Mouse (Mus musculus): ENCODE measurements around the gene Map3k12. TPM values are rescaled to one million over a fixed set of nuclear protein-coding genes. Genes with fewer than 3 reads are reported as not detected.
A peak's percentile ranks its signal among the peaks of the same experiment; 100 is the strongest.

Map3k12 gene
- 37.6 and 40.4 TPM in 2 replicates for polyA plus RNA-seq (2015; fragmentation: Nextera tagmentation; extraction: Ambion mirVana)

GRCm38 (mm10) chr15:102516728-102517404 is at the start of gene Map3k12:
Gene Map3k12 (minus strand): TSS chr15:102517064.
- ATAC-seq: no peak
- Histone ChIP-seq H3K27me3 (no peaks in the 10 kb centered on the region), H3K27ac (peak within 1 kb of the TSS; percentile 93), H3K9ac (peak within 1 kb of the TSS; percentile 92), H3K9me3 (replicated peaks) (no peaks in the 10 kb centered on the region), H3K4me3 (peak within 1 kb of the TSS; percentile 72), H3K4me2 (peak within 1 kb of the TSS; percentile 81), H3K4me1 (peaks cover 44% of the 10 kb centered on the region), H3K36me3 (ENCODE audit: poor library complexity, severe bottlenecking) (peaks cover 12% of the 10 kb centered on the region)
- WGBS: under 1% methylated on average over 42 of the region's 43 CpGs

GRCm38 (mm10) chr15:102563681-102564080 is 46.8 kb upstream of the Map3k12 start:
- Histone ChIP-seq H3K9me3 (replicated peaks) (no peaks in the 10 kb centered on the region), H3K4me1 (no peaks in the 10 kb centered on the region), H3K4me3 (no peak overlapping the region), H3K4me2 (no peak overlapping the region), H3K27me3 (no peaks in the 10 kb centered on the region), H3K9ac (no peak overlapping the region), H3K27ac (no peak overlapping the region), H3K36me3 (ENCODE audit: poor library complexity, severe bottlenecking) (peaks cover 18% of the 10 kb centered on the region; the same call in 1 of the 2 replicates)
- no peak for ATAC-seq
- WGBS: 64% methylated on average over 5 of the region's 5 CpGs

- Histone ChIP-seq H3K27me3 (no peaks in the 10 kb centered on the region), H3K4me3 (no peak overlapping the region), H3K4me2 (no peak overlapping the region), H3K27ac (no peak overlapping the region), H3K4me1 (no peaks in the 10 kb centered on the region), H3K9ac (no peak overlapping the region), H3K9me3 (replicated peaks) (no peaks in the 10 kb centered on the region), H3K36me3 (ENCODE audit: poor library complexity, severe bottlenecking) (peaks cover 18% of the 10 kb centered on the region; the same call in 1 of the 2 replicates)
- no peak for ATAC-seq
- WGBS: 84% methylated on average over 3 of the region's 3 CpGs
Observed at GRCm38 (mm10) chr15:102563061-102563460, 46.2 kb upstream of the Map3k12 start.

GRCm38 (mm10) chr15:102562491-102562890 is 45.6 kb upstream of the Map3k12 start:
- no peak for ATAC-seq
- Histone ChIP-seq H3K27ac (no peak overlapping the region), H3K4me2 (no peak overlapping the region), H3K9ac (no peak overlapping the region), H3K4me1 (no peaks in the 10 kb centered on the region), H3K36me3 (ENCODE audit: poor library complexity, severe bottlenecking) (peaks cover 18% of the 10 kb centered on the region; the same call in 1 of the 2 replicates), H3K9me3 (replicated peaks) (no peaks in the 10 kb centered on the region), H3K27me3 (no peaks in the 10 kb centered on the region), H3K4me3 (no peak overlapping the region)
- WGBS: 92% methylated on average over 1 of the region's 1 CpGs

GRCm38 (mm10) chr15:102557580-102557979 is 40.7 kb upstream of the Map3k12 start:
- no peak overlapping the region for H3K4me3 ChIP-seq
- H3K27ac ChIP-seq: no peak overlapping the region
- H3K9me3 ChIP-seq (replicated peaks): no peaks in the 10 kb centered on the region
- ATAC-seq: no peak
- H3K36me3 ChIP-seq (ENCODE audit: poor library complexity, severe bottlenecking): peaks cover 40% of the 10 kb centered on the region
- H3K9ac ChIP-seq: no peak overlapping the region
- H3K4me1 ChIP-seq: no peaks in the 10 kb centered on the region
- H3K27me3 ChIP-seq: no peaks in the 10 kb centered on the region
- no peak overlapping the region for H3K4me2 ChIP-seq

GRCm38 (mm10) chr15:102555581-102555980 is 38.7 kb upstream of the Map3k12 start:
- H3K27me3 ChIP-seq: no peaks in the 10 kb centered on the region
- WGBS: 93% methylated on average over 1 of the region's 1 CpGs
- no peak overlapping the region for H3K4me3 ChIP-seq
- H3K9me3 ChIP-seq (replicated peaks): no peaks in the 10 kb centered on the region
- no peaks in the 10 kb centered on the region for H3K4me1 ChIP-seq
- no peak overlapping the region for H3K9ac ChIP-seq
- H3K27ac ChIP-seq: no peak overlapping the region
- peaks cover 57% of the 10 kb centered on the region for H3K36me3 ChIP-seq (ENCODE audit: poor library complexity, severe bottlenecking)
- ATAC-seq: no peak
- H3K4me2 ChIP-seq: no peak overlapping the region

GRCm38 (mm10) chr15:102552599-102552998 is 35.7 kb upstream of the Map3k12 start:
- no peak for ATAC-seq
- 94% methylated on average over 5 of the region's 5 CpGs for WGBS
- Histone ChIP-seq H3K4me1 (peaks cover under 1% of the 10 kb centered on the region; the same call in 1 of the 2 replicates), H3K9ac (no peak overlapping the region), H3K27me3 (no peaks in the 10 kb centered on the region), H3K4me3 (no peak overlapping the region), H3K27ac (no peak overlapping the region), H3K36me3 (ENCODE audit: poor library complexity, severe bottlenecking) (peaks cover 66% of the 10 kb centered on the region), H3K9me3 (replicated peaks) (no peaks in the 10 kb centered on the region), H3K4me2 (no peak overlapping the region)

- no peaks in the 10 kb centered on the region for H3K9me3 ChIP-seq (replicated peaks)
- no peak overlapping the region for H3K4me3 ChIP-seq
- WGBS: 67% methylated on average over 3 of the region's 3 CpGs
- H3K27ac ChIP-seq: peak overlapping the region; percentile 74
- peaks cover 62% of the 10 kb centered on the region for H3K36me3 ChIP-seq (ENCODE audit: poor library complexity, severe bottlenecking)
- peaks cover 16% of the 10 kb centered on the region for H3K4me1 ChIP-seq
- no peak overlapping the region for H3K4me2 ChIP-seq
- no peaks in the 10 kb centered on the region for H3K27me3 ChIP-seq
- no peak overlapping the region for H3K9ac ChIP-seq
- ATAC-seq: peak; percentile 58; the same call in 1 of the 2 replicates
Observed at GRCm38 (mm10) chr15:102547478-102547877, 30.6 kb upstream of the Map3k12 start.

GRCm38 (mm10) chr15:102546677-102547427 is 30.0 kb upstream of the Map3k12 start:
- no peak overlapping the region for H3K9ac ChIP-seq
- H3K4me3 ChIP-seq: no peak overlapping the region
- ATAC-seq: peak; percentile 87
- H3K4me2 ChIP-seq: no peak overlapping the region
- no peaks in the 10 kb centered on the region for H3K27me3 ChIP-seq
- H3K9me3 ChIP-seq (replicated peaks): no peaks in the 10 kb centered on the region
- H3K27ac ChIP-seq: peak overlapping the region; percentile 74
- peaks cover 16% of the 10 kb centered on the region for H3K4me1 ChIP-seq
- peaks cover 61% of the 10 kb centered on the region for H3K36me3 ChIP-seq (ENCODE audit: poor library complexity, severe bottlenecking)
- WGBS: 72% methylated on average over 3 of the region's 3 CpGs

GRCm38 (mm10) chr15:102546246-102546645 is 29.4 kb upstream of the Map3k12 start:
- Histone ChIP-seq H3K4me1 (peaks cover 16% of the 10 kb centered on the region), H3K4me3 (no peak overlapping the region), H3K9me3 (replicated peaks) (no peaks in the 10 kb centered on the region), H3K4me2 (no peak overlapping the region), H3K27ac (peak overlapping the region; percentile 74), H3K27me3 (no peaks in the 10 kb centered on the region), H3K36me3 (ENCODE audit: poor library complexity, severe bottlenecking) (peaks cover 61% of the 10 kb centered on the region), H3K9ac (no peak overlapping the region)
- ATAC-seq: peak; percentile 41; the same call in 1 of the 2 replicates
- WGBS: 82% methylated on average over 3 of the region's 3 CpGs

GRCm38 (mm10) chr15:102544801-102545200 is 27.9 kb upstream of the Map3k12 start:
- H3K4me1 ChIP-seq: peaks cover 16% of the 10 kb centered on the region
- no peak overlapping the region for H3K9ac ChIP-seq
- no peak overlapping the region for H3K4me2 ChIP-seq
- no peak overlapping the region for H3K27ac ChIP-seq
- no peaks in the 10 kb centered on the region for H3K27me3 ChIP-seq
- H3K9me3 ChIP-seq (replicated peaks): no peaks in the 10 kb centered on the region
- ATAC-seq: no peak
- H3K4me3 ChIP-seq: no peak overlapping the region
- H3K36me3 ChIP-seq (ENCODE audit: poor library complexity, severe bottlenecking): peaks cover 66% of the 10 kb centered on the region
- WGBS: 85% methylated on average over 4 of the region's 4 CpGs

GRCm38 (mm10) chr15:102533926-102534325 is 17.1 kb upstream of the Map3k12 start:
- H3K4me2 ChIP-seq: no peak overlapping the region
- WGBS: 97% methylated on average over 7 of the region's 7 CpGs
- no peak overlapping the region for H3K4me3 ChIP-seq
- no peak overlapping the region for H3K27ac ChIP-seq
- no peak for ATAC-seq
- no peaks in the 10 kb centered on the region for H3K9me3 ChIP-seq (replicated peaks)
- H3K4me1 ChIP-seq: no peaks in the 10 kb centered on the region
- H3K36me3 ChIP-seq (ENCODE audit: poor library complexity, severe bottlenecking): peaks cover 72% of the 10 kb centered on the region
- H3K27me3 ChIP-seq: no peaks in the 10 kb centered on the region
- H3K9ac ChIP-seq: no peak overlapping the region

All from forebrain, embryonic 13.5 days (tissue).